Mouse (Mus musculus) embryonic fibroblast, embryonic 13.5 days (primary cell): ENCODE measurements at regions not wholly inside any gene's neighbourhood (a gene's known extent, or its start where the extent isn't known, plus 50 kb on each side); places are given as distances from the start of the nearest gene placed in this dataset.

Experiments used
- H3K27ac ChIP-seq: 2 replicates; pipeline ENCODE4 v1.5.1; 2012; ENCODE audit warnings: low read length, control low read depth, inconsistent platforms; ENCODE audit not compliant: insufficient read depth
- H3K4me1 ChIP-seq: 2 replicates; pipeline ENCODE4 v1.6.1; 2011; ENCODE audit warnings: low read length; ENCODE audit not compliant: control insufficient read depth, insufficient read depth
- H3K4me3 ChIP-seq: 2 replicates; pipeline ENCODE4 v1.5.1; 2011; ENCODE audit warnings: mild to moderate bottlenecking, control low read depth, low read length; ENCODE audit not compliant: insufficient read depth
- CTCF ChIP-seq: IDR thresholded peaks from 2 replicates; pipeline ENCODE4 v1.5.1; 2011; ENCODE audit warnings: mild to moderate bottlenecking, control low read depth, low read length, moderate library complexity, borderline replicate concordance; ENCODE audit not compliant: insufficient read depth
- POLR2A ChIP-seq: IDR thresholded peaks from 2 replicates; pipeline ENCODE4 v1.6.1; 2011; ENCODE audit warnings: low read depth, mild to moderate bottlenecking, control low read depth, low read length, moderate library complexity

- Histone ChIP-seq H3K27ac (no peak overlapping the region), H3K4me3 (no peak overlapping the region), H3K4me1 (no peaks in the 10 kb centered on the region)
- TF ChIP-seq POLR2A (no peak), CTCF (no peak)
These were observed 724.2 kb upstream of the Auts2 start for GRCm38 (mm10) chr5:133267356-133267755.

GRCm38 (mm10) chr5:133264976-133265375 lies 721.8 kb upstream of the Auts2 start:
- TF ChIP-seq CTCF = no peak
- TF ChIP-seq POLR2A = no peak
- Histone ChIP-seq H3K4me3 (no peak overlapping the region), H3K4me1 (no peaks in the 10 kb centered on the region), H3K27ac (no peak overlapping the region)

DNA sequence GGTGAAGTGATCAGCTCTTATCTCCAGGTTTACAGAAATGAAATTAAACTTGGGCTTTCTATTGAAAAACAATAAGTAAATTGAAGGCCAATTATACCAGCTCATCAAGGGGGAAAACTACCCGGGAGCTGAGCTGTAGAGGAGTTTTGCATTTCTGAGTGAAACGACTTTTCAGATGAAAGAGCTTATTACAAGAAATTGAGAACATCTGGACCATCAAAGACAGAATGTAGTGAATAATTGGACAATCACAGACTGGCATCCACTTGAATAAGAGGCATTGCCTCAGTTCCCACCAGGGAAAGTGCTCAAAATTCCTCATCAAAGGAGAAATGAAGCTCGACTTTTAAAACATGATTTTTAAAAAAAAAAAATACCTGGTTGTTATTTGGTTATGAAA lies 675.7 kb upstream of the Auts2 start:
- TF ChIP-seq CTCF (no peak), POLR2A (no peak)
- H3K27ac ChIP-seq = no peak overlapping the region
- no peaks in the 10 kb centered on the region for H3K4me1 ChIP-seq
- no peak overlapping the region for H3K4me3 ChIP-seq

- no peak overlapping the region for H3K4me3 ChIP-seq
- no peak for TF ChIP-seq POLR2A
- no peak for TF ChIP-seq CTCF
- H3K27ac ChIP-seq = no peak overlapping the region
These were observed 655.4 kb upstream of the Auts2 start for GRCm38 (mm10) chr5:133198546-133198945.

DNA sequence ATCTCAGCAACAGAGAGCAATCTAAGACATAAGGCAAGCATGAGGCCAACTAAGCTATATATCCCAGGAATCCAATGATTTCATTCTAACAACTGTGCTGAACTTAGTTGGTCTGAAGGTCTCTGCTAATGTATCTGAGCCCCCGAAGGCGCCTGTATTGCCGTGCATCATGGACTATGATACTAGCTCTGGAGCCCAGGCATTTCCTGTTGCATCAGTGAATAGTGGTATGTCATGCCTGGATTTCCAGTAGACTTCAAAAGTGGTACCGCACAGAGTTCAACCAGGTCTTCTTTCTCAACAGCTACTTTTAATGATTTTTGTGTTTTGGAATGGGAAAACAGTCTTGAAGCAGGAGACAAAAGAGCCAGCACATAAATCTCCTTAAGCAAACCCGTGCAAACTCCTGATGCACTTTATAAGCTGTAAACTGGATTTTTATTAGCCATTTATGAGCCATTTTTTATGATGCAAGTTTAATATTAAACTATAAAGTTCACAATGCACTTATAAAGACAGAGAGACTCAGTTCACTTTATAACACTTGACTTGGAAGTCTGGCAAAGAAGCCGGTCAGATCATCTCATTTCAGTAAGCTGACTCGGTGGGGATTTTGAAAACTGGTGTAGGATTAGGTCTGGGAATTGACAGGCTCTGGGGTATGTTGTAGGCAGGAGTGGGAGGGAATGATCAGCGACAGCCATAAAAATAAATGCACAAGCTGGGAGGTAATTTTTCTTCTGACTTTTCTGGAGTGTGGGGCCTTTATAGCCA lies 646.8 kb upstream of the Auts2 start:
- H3K4me1 ChIP-seq = no peaks in the 10 kb centered on the region
- no peak overlapping the region for H3K4me3 ChIP-seq
- TF ChIP-seq CTCF (no peak), POLR2A (no peak)
- no peak overlapping the region for H3K27ac ChIP-seq

More at GRCm38 (mm10) chr5:133198546-133198945, 655.4 kb upstream of the Auts2 start:
- H3K4me1 ChIP-seq = no peaks in the 10 kb centered on the region

- Histone ChIP-seq H3K4me3 (no peak overlapping the region), H3K27ac (no peak overlapping the region), H3K4me1 (no peaks in the 10 kb centered on the region)
- TF ChIP-seq CTCF (no peak), POLR2A (no peak)
These were observed 632.5 kb upstream of the Auts2 start for GRCm38 (mm10) chr5:133175636-133176035.

- H3K27ac ChIP-seq = no peak overlapping the region
- H3K4me3 ChIP-seq = no peak overlapping the region
- no peaks in the 10 kb centered on the region for H3K4me1 ChIP-seq
- TF ChIP-seq POLR2A (no peak), CTCF (no peak)
These were observed 630.1 kb upstream of the Auts2 start for GRCm38 (mm10) chr5:133173155-133173723.

- Histone ChIP-seq H3K4me1 (no peaks in the 10 kb centered on the region), H3K27ac (no peak overlapping the region), H3K4me3 (no peak overlapping the region)
- TF ChIP-seq POLR2A (no peak), CTCF (no peak)
These were observed 629.5 kb upstream of the Auts2 start for GRCm38 (mm10) chr5:133172686-133173085.

DNA sequence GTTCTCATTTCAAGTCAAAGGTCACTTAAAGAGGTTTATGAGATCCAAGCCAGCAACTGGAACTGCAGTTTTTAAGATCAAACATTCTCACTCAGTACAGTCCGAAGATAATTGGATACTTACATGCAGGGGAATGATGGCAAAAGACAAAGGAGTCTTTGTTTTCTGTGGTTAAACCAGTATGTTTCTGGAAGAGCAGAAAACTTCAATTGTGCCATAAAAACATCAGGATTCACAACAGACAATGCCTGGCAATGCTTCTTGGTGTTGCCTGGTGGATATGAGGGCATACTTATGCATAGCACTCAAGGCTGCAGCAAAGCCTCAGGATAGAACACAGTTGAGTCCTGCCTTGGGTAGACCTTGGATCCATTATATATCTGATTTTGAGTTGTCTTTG lies 628.1 kb upstream of the Auts2 start:
- no peak overlapping the region for H3K27ac ChIP-seq
- H3K4me3 ChIP-seq = no peak overlapping the region
- no peaks in the 10 kb centered on the region for H3K4me1 ChIP-seq
- TF ChIP-seq CTCF = no peak
- TF ChIP-seq POLR2A = no peak

DNA sequence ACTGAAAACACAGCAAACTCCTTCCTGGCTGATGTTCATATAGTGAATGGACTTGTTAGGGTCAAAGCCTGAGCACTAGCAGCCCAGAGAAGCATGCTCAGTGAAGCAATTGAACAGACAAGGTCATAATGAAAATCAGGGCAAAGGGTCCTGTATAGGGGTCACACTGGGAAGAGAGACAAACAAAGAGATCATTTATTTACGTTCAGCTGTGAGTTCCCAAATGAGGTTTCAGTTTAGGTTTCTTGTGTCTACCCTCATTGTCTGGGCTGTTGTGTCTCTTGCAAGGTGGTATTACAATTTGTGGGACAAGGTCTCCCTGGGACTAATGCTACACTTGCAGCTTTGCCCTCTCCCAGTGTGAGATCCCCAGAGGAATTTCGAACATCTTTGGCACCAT lies 624.4 kb upstream of the Auts2 start:
- no peak overlapping the region for H3K27ac ChIP-seq
- H3K4me3 ChIP-seq = no peak overlapping the region
- H3K4me1 ChIP-seq = no peaks in the 10 kb centered on the region
- TF ChIP-seq POLR2A (no peak), CTCF (no peak)
